Mouse (Mus musculus) hindbrain, embryonic 16.5 days (tissue): ENCODE results near the gene Sult1a1. TPM values are rescaled to one million over a fixed set of nuclear protein-coding genes. Genes with fewer than 3 reads are reported as not detected.
A peak's percentile ranks its signal among the peaks of the same experiment; 100 is the strongest.

Experiments used
- ATAC-seq: fragments of 200-750 bp; cut with Nextera tagmentation; 2 replicates; pipeline ENCODE4 v1.8.0; 2017; ENCODE audit warnings: moderate TSS enrichment, moderate library complexity
- H3K27ac ChIP-seq: fragments of 300-500 bp; sonication (generic); 2 replicates; pipeline ENCODE4 v1.5.1; 2014; ENCODE audit warnings: low read depth, mild to moderate bottlenecking, control low read depth, low read length, moderate library complexity
- H3K27me3 ChIP-seq: fragments of 300-500 bp; sonication (generic); replicated peaks from 2 replicates; pipeline ENCODE4 v1.6.1; 2014; ENCODE audit warnings: low read length; ENCODE audit not compliant: control insufficient read depth, insufficient read depth
- H3K36me3 ChIP-seq: fragments of 300-500 bp; sonication (generic); 2 replicates; pipeline ENCODE4 v1.6.1; 2014; ENCODE audit warnings: mild to moderate bottlenecking, low read length, moderate library complexity, mixed read lengths; ENCODE audit not compliant: control insufficient read depth, insufficient read depth
- H3K4me1 ChIP-seq: fragments of 300-500 bp; sonication (generic); 2 replicates; pipeline ENCODE4 v1.6.1; 2014; ENCODE audit warnings: low read depth, low read length; ENCODE audit not compliant: control insufficient read depth, insufficient read depth
- H3K4me2 ChIP-seq: fragments of 300-500 bp; sonication (generic); 2 replicates; pipeline ENCODE4 v1.6.1; 2014; ENCODE audit warnings: mild to moderate bottlenecking, low read length, control low read depth, moderate library complexity
- H3K4me3 ChIP-seq: fragments of 300-500 bp; sonication (generic); 2 replicates; pipeline ENCODE4 v1.5.1; 2014; ENCODE audit warnings: mild to moderate bottlenecking, low read length, control low read depth, moderate library complexity
- H3K9ac ChIP-seq: fragments of 300-500 bp; sonication (generic); 2 replicates; pipeline ENCODE4 v1.6.1; 2014; ENCODE audit warnings: low read depth, mild to moderate bottlenecking, control low read depth, low read length, moderate library complexity
- H3K9me3 ChIP-seq: fragments of 300-500 bp; sonication (generic); 2 replicates; pipeline ENCODE4 v1.6.1; 2014; ENCODE audit warnings: mild to moderate bottlenecking, low read length, moderate library complexity; ENCODE audit not compliant: control insufficient read depth
- WGBS: fragments of 180-500 bp; shearing (Covaris S2); extraction: QIAGEN DNeasy Blood & Tissue Kit; methylation state at CpG from one replicate; pipeline ENCODE4 v1.1.7; 2014; 5-methylcytosine and 5-hydroxymethylcytosine counted together
- polyA plus RNA-seq: library from polyadenylated mRNA; unstranded; fragments of >200 nt; fragmentation: Nextera tagmentation; extraction: Ambion mirVana; gene quantifications from 2 replicates; pipeline ENCODE4 v1.2.1, GENCODE M21; 2015

Sult1a1 gene
- polyA plus RNA-seq, 1 experiment from 2014 or later, result 12.0 TPM

- no peak overlapping the region for H3K27ac ChIP-seq
- peak overlapping the region; percentile 17; the same call in 1 of the 2 replicates for H3K4me3 ChIP-seq
- H3K9me3 ChIP-seq, result no peaks in the 10 kb centered on the region
- peaks cover 9% of the 10 kb centered on the region; the same call in 1 of the 2 replicates for H3K36me3 ChIP-seq
- peak overlapping the region; percentile 34 for H3K9ac ChIP-seq
- peaks cover 47% of the 10 kb centered on the region for H3K4me1 ChIP-seq
- ATAC-seq, result peak; percentile 31
- no peaks in the 10 kb centered on the region for H3K27me3 ChIP-seq
- WGBS, result 1% methylated on average over 11 of the region's 11 CpGs
- peak overlapping the region; percentile 38 for H3K4me2 ChIP-seq
Measured at GRCm38 (mm10) chr7:126701070-126701469, 24.8 kb upstream of the Sult1a1 start.

GRCm38 (mm10) chr7:126700063-126701015, 24.1 kb upstream of the Sult1a1 start:
- H3K27ac ChIP-seq, result no peak overlapping the region
- peaks cover 47% of the 10 kb centered on the region for H3K4me1 ChIP-seq
- ATAC-seq, result no peak
- WGBS, result 83% methylated on average over 25 of the region's 25 CpGs
- peaks cover 9% of the 10 kb centered on the region; the same call in 1 of the 2 replicates for H3K36me3 ChIP-seq
- H3K4me3 ChIP-seq, result no peak overlapping the region
- no peak overlapping the region for H3K4me2 ChIP-seq
- H3K27me3 ChIP-seq, result no peaks in the 10 kb centered on the region
- no peaks in the 10 kb centered on the region for H3K9me3 ChIP-seq
- no peak overlapping the region for H3K9ac ChIP-seq

DNA sequence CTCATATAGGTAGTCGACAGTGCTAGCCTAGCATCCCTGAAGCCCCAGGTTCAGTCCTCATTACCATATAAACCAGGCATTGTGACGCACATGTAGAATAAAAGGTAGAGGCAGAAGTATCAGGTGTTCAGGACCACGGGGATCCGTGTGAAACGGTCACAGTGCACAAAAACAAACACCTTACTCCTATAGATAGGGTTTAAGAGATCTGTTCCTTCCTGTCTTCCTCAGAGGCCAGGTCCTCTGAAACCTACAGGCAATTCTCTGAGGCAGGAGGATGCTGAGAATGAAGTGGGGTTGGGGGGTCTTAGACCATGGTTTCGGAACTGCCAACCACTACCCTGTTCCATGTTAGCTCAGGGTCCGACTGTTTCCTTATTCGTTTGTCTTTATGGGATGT, 21.6 kb upstream of the Sult1a1 start:
- Histone ChIP-seq H3K4me2 (no peak overlapping the region), H3K27ac (no peak overlapping the region), H3K4me3 (no peak overlapping the region), H3K9me3 (no peaks in the 10 kb centered on the region), H3K9ac (no peak overlapping the region), H3K27me3 (no peaks in the 10 kb centered on the region), H3K4me1 (peaks cover 45% of the 10 kb centered on the region), H3K36me3 (peaks cover 9% of the 10 kb centered on the region; the same call in 1 of the 2 replicates)
- ATAC-seq, result no peak
- WGBS, result 93% methylated on average over 8 of the region's 8 CpGs

DNA sequence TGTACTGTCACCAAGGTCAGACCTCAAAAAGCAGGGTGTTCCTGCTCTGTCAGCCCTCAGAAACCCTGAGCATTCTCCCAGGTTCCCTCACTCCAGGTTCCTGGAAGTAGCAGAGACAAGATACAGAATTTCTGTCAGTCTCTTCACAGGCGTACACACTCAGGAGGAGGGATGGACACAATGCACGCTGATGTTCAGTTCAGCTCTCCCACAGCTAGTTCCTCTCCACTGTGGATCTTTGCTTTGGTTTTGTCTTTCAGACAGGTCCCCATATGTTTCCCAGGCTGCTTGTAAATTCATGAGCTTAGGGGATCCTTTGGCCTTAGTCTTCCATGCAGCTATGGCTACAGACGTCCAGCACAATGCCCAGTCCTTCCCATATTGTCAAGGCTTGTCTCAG, 20.7 kb upstream of the Sult1a1 start:
- Histone ChIP-seq H3K27me3 (no peaks in the 10 kb centered on the region), H3K4me1 (peaks cover 35% of the 10 kb centered on the region), H3K4me3 (peak overlapping the region; percentile 53), H3K9me3 (no peaks in the 10 kb centered on the region), H3K4me2 (peak overlapping the region; percentile 89), H3K36me3 (peaks cover 13% of the 10 kb centered on the region), H3K27ac (no peak overlapping the region), H3K9ac (no peak overlapping the region)
- 74% methylated on average over 3 of the region's 3 CpGs for WGBS
- ATAC-seq, result no peak

GRCm38 (mm10) chr7:126696303-126696702, 20.1 kb upstream of the Sult1a1 start:
- WGBS, result 5% methylated on average over 17 of the region's 17 CpGs
- H3K9ac ChIP-seq, result peak overlapping the region; percentile 84
- no peaks in the 10 kb centered on the region for H3K9me3 ChIP-seq
- peaks cover 29% of the 10 kb centered on the region for H3K4me1 ChIP-seq
- no peak for ATAC-seq
- peak overlapping the region; percentile 89 for H3K4me2 ChIP-seq
- no peaks in the 10 kb centered on the region for H3K27me3 ChIP-seq
- H3K4me3 ChIP-seq, result peak overlapping the region; percentile 53
- peak overlapping the region; percentile 72 for H3K27ac ChIP-seq
- H3K36me3 ChIP-seq, result peaks cover 17% of the 10 kb centered on the region

DNA sequence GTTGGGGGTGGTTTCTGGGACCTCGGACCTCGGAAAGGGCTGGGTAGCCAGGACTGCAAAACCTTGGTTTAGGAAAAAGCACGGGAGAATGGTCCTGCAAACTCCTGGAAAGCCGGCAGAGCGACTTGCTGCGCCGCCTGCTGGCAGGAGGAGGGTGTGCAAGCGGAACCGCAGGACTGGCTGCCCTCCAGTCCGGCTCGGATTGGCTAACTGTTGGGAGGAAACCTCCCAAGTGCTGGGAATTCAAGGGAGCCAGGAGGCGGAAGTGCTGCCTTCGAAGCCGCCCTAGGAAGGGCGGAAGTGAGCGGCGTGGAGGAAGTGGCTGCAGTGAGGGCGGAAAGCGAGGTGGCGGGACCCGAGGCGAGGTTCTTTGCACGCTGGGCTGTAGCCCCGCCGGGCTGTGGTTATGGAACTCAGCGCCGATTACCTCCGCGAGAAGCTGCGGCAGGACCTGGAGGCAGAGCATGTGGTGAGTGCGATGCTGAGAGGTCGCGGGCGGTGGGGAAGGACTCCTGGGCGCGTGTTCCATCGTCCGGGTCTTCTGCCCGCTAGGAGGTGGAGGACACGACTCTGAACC, 19.5 kb upstream of the Sult1a1 start, which contains the start of gene Slx1b:
Slx1b (minus strand) TSS at position 154 of the 577 bp plus-strand sequence.
- Histone ChIP-seq H3K36me3 (peaks cover 22% of the 10 kb centered on the region), H3K4me2 (peak within 1 kb of the TSS; percentile 89), H3K9ac (peak within 1 kb of the TSS; percentile 84), H3K4me1 (peaks cover 24% of the 10 kb centered on the region), H3K27ac (peak within 1 kb of the TSS; percentile 85), H3K4me3 (peak within 1 kb of the TSS; percentile 53), H3K9me3 (no peaks in the 10 kb centered on the region), H3K27me3 (no peaks in the 10 kb centered on the region)
- WGBS, result under 1% methylated on average over 37 of the region's 40 CpGs
- peak; percentile 97 for ATAC-seq

- peak within 1 kb of the TSS; percentile 53 for H3K4me3 ChIP-seq
- no peaks in the 10 kb centered on the region for H3K9me3 ChIP-seq
- peak within 1 kb of the TSS; percentile 84 for H3K9ac ChIP-seq
- H3K36me3 ChIP-seq, result peaks cover 22% of the 10 kb centered on the region
- WGBS, result 0% methylated on average over 31 of the region's 31 CpGs
- ATAC-seq, result peak; percentile 31
- H3K4me2 ChIP-seq, result peak within 1 kb of the TSS; percentile 89
- H3K27ac ChIP-seq, result peak within 1 kb of the TSS; percentile 85
- peaks cover 24% of the 10 kb centered on the region for H3K4me1 ChIP-seq
- H3K27me3 ChIP-seq, result no peaks in the 10 kb centered on the region
Measured at GRCm38 (mm10) chr7:126695210-126695611, 19.0 kb upstream of the Sult1a1 start, which contains the start of gene Bola2. Bola2 (plus strand) TSS chr7:126695401.

DNA sequence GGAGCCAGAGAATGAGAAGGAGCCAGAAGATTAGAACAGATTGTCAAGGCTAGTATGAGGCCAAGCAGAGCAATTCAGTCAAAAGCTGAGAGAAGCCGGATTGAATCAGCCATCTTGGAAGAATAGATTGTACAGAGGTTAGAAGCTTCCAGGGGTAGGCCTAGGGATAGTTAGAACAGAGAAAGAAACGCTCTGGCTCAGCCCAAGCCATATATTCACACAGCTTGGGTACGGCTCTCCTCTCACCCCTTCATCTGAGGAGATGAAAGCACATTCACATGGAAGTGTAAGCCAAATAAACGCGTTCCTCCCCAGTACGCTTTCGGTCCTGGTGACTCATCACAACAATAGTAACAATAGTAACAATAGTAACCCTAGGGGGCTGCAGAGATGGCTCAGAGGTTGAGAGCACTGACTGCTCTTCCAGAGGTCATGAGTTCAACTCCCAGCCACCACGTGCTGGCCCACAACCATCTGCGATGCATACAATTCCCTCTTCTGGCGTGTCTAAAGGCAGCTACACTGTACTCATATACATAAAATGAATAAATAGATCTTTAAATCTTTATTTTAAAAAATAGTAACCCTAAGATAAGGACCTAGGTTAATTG, 18.3 kb upstream of the Sult1a1 start:
- no peak overlapping the region for H3K27ac ChIP-seq

More for the DNA sequence above, 18.3 kb upstream of the Sult1a1 start:
- H3K36me3 ChIP-seq, result peaks cover 17% of the 10 kb centered on the region
- no peaks in the 10 kb centered on the region for H3K27me3 ChIP-seq
- 14% methylated on average over 10 of the region's 10 CpGs for WGBS
- H3K4me3 ChIP-seq, result peak overlapping the region; percentile 53
- ATAC-seq, result no peak
- H3K9ac ChIP-seq, result peak overlapping the region; percentile 73
- H3K9me3 ChIP-seq, result no peaks in the 10 kb centered on the region
- peak overlapping the region; percentile 89 for H3K4me2 ChIP-seq
- H3K4me1 ChIP-seq, result peaks cover 24% of the 10 kb centered on the region
